Mouse (Mus musculus) embryonic fibroblast, embryonic 13.5 days (primary cell): ENCODE measurements at regions not wholly inside any gene's neighbourhood (a gene's known extent, or its start where the extent isn't known, plus 50 kb on each side); places are given as distances from the start of the nearest gene placed in this dataset.

Experiments
- H3K27ac ChIP-seq: 2 replicates; pipeline ENCODE4 v1.5.1; 2012; ENCODE audit warnings: low read length, control low read depth, inconsistent platforms; ENCODE audit not compliant: insufficient read depth
- H3K4me1 ChIP-seq: 2 replicates; pipeline ENCODE4 v1.6.1; 2011; ENCODE audit warnings: low read length; ENCODE audit not compliant: control insufficient read depth, insufficient read depth
- H3K4me3 ChIP-seq: 2 replicates; pipeline ENCODE4 v1.5.1; 2011; ENCODE audit warnings: mild to moderate bottlenecking, control low read depth, low read length; ENCODE audit not compliant: insufficient read depth
- CTCF ChIP-seq: IDR thresholded peaks from 2 replicates; pipeline ENCODE4 v1.5.1; 2011; ENCODE audit warnings: mild to moderate bottlenecking, control low read depth, low read length, moderate library complexity, borderline replicate concordance; ENCODE audit not compliant: insufficient read depth
- POLR2A ChIP-seq: IDR thresholded peaks from 2 replicates; pipeline ENCODE4 v1.6.1; 2011; ENCODE audit warnings: low read depth, mild to moderate bottlenecking, control low read depth, low read length, moderate library complexity

GRCm38 (mm10) chr13:52070731-52071663, 224.5 kb downstream of the Gadd45g start:
- TF ChIP-seq CTCF: no peak
- TF ChIP-seq POLR2A: no peak

GRCm38 (mm10) chr13:52077616-52078015, 231.1 kb downstream of the Gadd45g start:
- H3K27ac ChIP-seq: no peak overlapping the region
- peaks cover 22% of the 10 kb centered on the region for H3K4me1 ChIP-seq
- H3K4me3 ChIP-seq: no peak overlapping the region
- no peak for TF ChIP-seq CTCF
- no peak for TF ChIP-seq POLR2A

More at GRCm38 (mm10) chr13:52070731-52071663, 224.5 kb downstream of the Gadd45g start:
- Histone ChIP-seq H3K4me3 (no peak overlapping the region), H3K27ac (no peak overlapping the region), H3K4me1 (peaks cover 6% of the 10 kb centered on the region; the same call in 1 of the 2 replicates)

- TF ChIP-seq POLR2A: no peak
- no peak for TF ChIP-seq CTCF
- Histone ChIP-seq H3K27ac (peak overlapping the region; percentile 97), H3K4me3 (no peak overlapping the region), H3K4me1 (peaks cover 22% of the 10 kb centered on the region)
Measured at GRCm38 (mm10) chr13:52078561-52078960, 232.1 kb downstream of the Gadd45g start.

- Histone ChIP-seq H3K27ac (peak overlapping the region; percentile 97), H3K4me3 (no peak overlapping the region), H3K4me1 (peaks cover 25% of the 10 kb centered on the region)
- TF ChIP-seq CTCF (no peak), POLR2A (no peak)
Measured at GRCm38 (mm10) chr13:52079678-52080246, 233.3 kb downstream of the Gadd45g start.

GRCm38 (mm10) chr13:52083601-52084455, 237.3 kb downstream of the Gadd45g start:
- TF ChIP-seq POLR2A: no peak
- TF ChIP-seq CTCF: no peak
- Histone ChIP-seq H3K4me1 (peaks cover 24% of the 10 kb centered on the region), H3K4me3 (no peak overlapping the region), H3K27ac (no peak overlapping the region)

- TF ChIP-seq CTCF: no peak
- no peak for TF ChIP-seq POLR2A
- Histone ChIP-seq H3K4me1 (peaks cover 16% of the 10 kb centered on the region), H3K4me3 (no peak overlapping the region), H3K27ac (no peak overlapping the region)
Measured at GRCm38 (mm10) chr13:52085110-52085509, 238.6 kb downstream of the Gadd45g start.

- TF ChIP-seq CTCF (no peak), POLR2A (no peak)
- peaks cover 9% of the 10 kb centered on the region for H3K4me1 ChIP-seq
- no peak overlapping the region for H3K27ac ChIP-seq
- H3K4me3 ChIP-seq: no peak overlapping the region
Measured at GRCm38 (mm10) chr13:52088319-52088718, 241.8 kb downstream of the Gadd45g start.

- TF ChIP-seq CTCF: no peak
- TF ChIP-seq POLR2A: no peak
- H3K4me3 ChIP-seq: no peak overlapping the region
- no peak overlapping the region for H3K27ac ChIP-seq
- H3K4me1 ChIP-seq: peaks cover 5% of the 10 kb centered on the region; the same call in 1 of the 2 replicates
Measured at GRCm38 (mm10) chr13:52090365-52090764, 243.9 kb downstream of the Gadd45g start.

GRCm38 (mm10) chr13:52094785-52095184, 248.3 kb downstream of the Gadd45g start:
- no peak overlapping the region for H3K4me3 ChIP-seq
- 0 out of 2 replicates have a peak, but pooled peaks cover under 1% of the 10 kb centered on the region for H3K4me1 ChIP-seq
- TF ChIP-seq CTCF (no peak), POLR2A (no peak)
- no peak overlapping the region for H3K27ac ChIP-seq

- Histone ChIP-seq H3K27ac (no peak overlapping the region), H3K4me3 (no peak overlapping the region), H3K4me1 (0 out of 2 replicates have a peak, but pooled peaks cover 7% of the 10 kb centered on the region)
- TF ChIP-seq CTCF (no peak), POLR2A (no peak)
Measured at GRCm38 (mm10) chr13:52096506-52096905, 250.0 kb downstream of the Gadd45g start.
